Mouse (Mus musculus) intestine, embryonic 14.5 days (tissue): ENCODE measurements around the gene Ccnd1. TPM values are rescaled to one million over a fixed set of nuclear protein-coding genes. Genes with fewer than 3 reads are reported as not detected.
A peak's percentile ranks its signal among the peaks of the same experiment; 100 is the strongest.

Source experiments
- ATAC-seq: fragments of 200-750 bp; cut with Nextera tagmentation; replicated peaks from 2 replicates; pipeline ENCODE4 v1.8.0; 2017; ENCODE audit warnings: low read depth, moderate number of reproducible peaks, moderate TSS enrichment, moderate library complexity; ENCODE audit not compliant: low FRiP score, low TSS enrichment
- DNase-seq: peaks from one replicate; pipeline ENCODE4 v3.0.0-alpha.2; 2018; ENCODE audit warnings: low spot score
- H3K27ac ChIP-seq: fragments of 300-500 bp; sonication (generic); 2 replicates; pipeline ENCODE4 v1.5.1; 2014; ENCODE audit warnings: low read depth, mild to moderate bottlenecking, control low read depth
- H3K27me3 ChIP-seq: fragments of 300-500 bp; sonication (generic); replicated peaks from 2 replicates; pipeline ENCODE4 v1.6.1; 2014; ENCODE audit warnings: low read length, control low read depth; ENCODE audit not compliant: control insufficient read depth, insufficient read depth
- H3K36me3 ChIP-seq: fragments of 300-500 bp; sonication (generic); 2 replicates; pipeline ENCODE4 v1.6.1; 2014; ENCODE audit warnings: low read length, control low read depth; ENCODE audit not compliant: control insufficient read depth, insufficient read depth
- H3K4me1 ChIP-seq: fragments of 300-500 bp; sonication (generic); replicated peaks from 2 replicates; pipeline ENCODE4 v1.6.1; 2014; ENCODE audit warnings: low read length, control low read depth, mixed read lengths; ENCODE audit not compliant: control insufficient read depth, insufficient read depth
- H3K4me2 ChIP-seq: fragments of 300-500 bp; sonication (generic); 2 replicates; pipeline ENCODE4 v1.6.1; 2014; ENCODE audit warnings: low read length
- H3K4me3 ChIP-seq: fragments of 300-500 bp; sonication (generic); 2 replicates; pipeline ENCODE4 v1.5.1; 2014; ENCODE audit warnings: low read depth, low read length, control low read depth, mixed read lengths
- H3K9ac ChIP-seq: fragments of 300-500 bp; sonication (generic); 2 replicates; pipeline ENCODE4 v1.6.1; 2014; ENCODE audit warnings: mild to moderate bottlenecking, low read length
- H3K9me3 ChIP-seq: fragments of 300-500 bp; sonication (generic); 2 replicates; pipeline ENCODE4 v1.6.1; 2016; ENCODE audit warnings: low read length, control low read depth; ENCODE audit not compliant: control insufficient read depth
- WGBS: fragments of 180-500 bp; shearing (Covaris S2); extraction: QIAGEN DNeasy Blood & Tissue Kit; methylation state at CpG from one replicate; pipeline ENCODE4 v1.1.7; 2014; 5-methylcytosine and 5-hydroxymethylcytosine counted together
- polyA plus RNA-seq: library from polyadenylated mRNA; unstranded; fragments of >200 nt; fragmentation: Nextera tagmentation; extraction: Ambion mirVana; gene quantifications from 2 replicates; pipeline ENCODE4 v1.2.1, GENCODE M21; 2014

The Ccnd1 gene
- 83.8 and 94.8 TPM in 2 replicates for polyA plus RNA-seq

DNA sequence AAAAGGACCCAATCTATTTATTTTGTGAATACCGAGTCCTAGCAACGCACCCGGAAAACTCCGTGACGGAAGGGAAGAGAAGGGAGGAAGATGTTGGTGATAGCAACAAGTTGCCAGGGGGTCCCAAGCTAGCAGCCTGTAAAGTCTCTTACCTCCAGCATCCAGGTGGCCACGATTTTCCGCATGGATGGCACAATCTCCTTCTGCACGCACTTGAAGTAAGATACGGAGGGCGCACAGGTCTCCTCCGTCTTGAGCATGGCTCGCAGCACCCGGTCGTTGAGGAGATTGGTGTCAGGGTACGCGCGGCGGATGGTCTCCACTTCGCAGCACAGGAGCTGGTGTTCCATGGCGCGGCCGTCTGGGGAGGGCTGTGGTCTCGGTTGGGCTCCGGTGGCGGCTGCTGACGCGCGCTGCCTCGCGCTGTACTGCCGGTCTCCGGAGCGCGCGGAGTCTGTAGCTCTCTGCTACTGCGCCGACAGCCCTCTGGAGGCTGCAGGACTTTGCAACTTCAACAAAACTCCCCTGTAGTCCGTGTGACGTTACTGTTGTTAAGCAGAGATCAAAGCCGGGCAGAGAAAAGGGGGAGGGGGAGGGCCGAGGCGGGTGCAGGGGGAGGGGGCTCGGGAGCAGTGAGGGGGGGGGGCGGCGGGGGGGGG, at the start of gene Ccnd1:
TSS of gene Ccnd1 (minus strand) at position 582 of the 659 bp plus-strand sequence.
- H3K36me3 ChIP-seq: peaks cover 21% of the 10 kb centered on the region
- H3K4me1 ChIP-seq: peaks cover 29% of the 10 kb centered on the region
- H3K27ac ChIP-seq: peak within 1 kb of the TSS; percentile 76
- H3K4me3 ChIP-seq: peak within 1 kb of the TSS; percentile 44
- peak; percentile 85 for DNase-seq
- H3K9me3 ChIP-seq: no peaks in the 10 kb centered on the region
- WGBS: under 1% methylated on average over 41 of the region's 45 CpGs
- H3K4me2 ChIP-seq: peak within 1 kb of the TSS; percentile 91
- peak within 1 kb of the TSS; percentile 60 for H3K9ac ChIP-seq
- ATAC-seq: peak; percentile 33; the same call in 1 of the 2 replicates
- H3K27me3 ChIP-seq: peaks cover 6% of the 10 kb centered on the region

DNA sequence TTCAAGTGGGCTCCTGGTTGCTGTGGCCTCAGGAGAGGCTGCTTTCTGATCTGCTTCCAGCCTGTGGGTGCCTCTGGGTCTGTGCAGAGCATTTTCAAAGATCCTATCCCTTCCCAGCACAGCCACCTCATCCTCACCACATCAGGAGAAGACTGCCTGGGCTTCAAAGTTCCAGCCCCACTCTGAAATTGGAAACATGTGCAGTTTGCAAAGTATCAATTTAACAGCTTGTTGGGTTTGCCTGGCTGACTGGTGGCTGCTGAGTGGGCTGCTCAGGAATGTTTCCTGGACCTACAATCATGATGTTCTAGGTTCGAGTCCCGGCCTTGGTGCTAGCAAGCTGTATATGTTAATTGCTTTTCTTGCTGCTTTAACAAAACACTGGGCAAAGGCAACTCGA, 49.1 kb upstream of the Ccnd1 start:
- Histone ChIP-seq H3K4me2 (no peak overlapping the region), H3K4me3 (no peak overlapping the region), H3K27ac (no peak overlapping the region), H3K4me1 (no peaks in the 10 kb centered on the region), H3K9me3 (no peaks in the 10 kb centered on the region), H3K9ac (no peak overlapping the region), H3K27me3 (no peaks in the 10 kb centered on the region), H3K36me3 (no peaks in the 10 kb centered on the region)
- no peak for DNase-seq
- WGBS: 62% methylated on average over 3 of the region's 3 CpGs
- ATAC-seq: no peak

DNA sequence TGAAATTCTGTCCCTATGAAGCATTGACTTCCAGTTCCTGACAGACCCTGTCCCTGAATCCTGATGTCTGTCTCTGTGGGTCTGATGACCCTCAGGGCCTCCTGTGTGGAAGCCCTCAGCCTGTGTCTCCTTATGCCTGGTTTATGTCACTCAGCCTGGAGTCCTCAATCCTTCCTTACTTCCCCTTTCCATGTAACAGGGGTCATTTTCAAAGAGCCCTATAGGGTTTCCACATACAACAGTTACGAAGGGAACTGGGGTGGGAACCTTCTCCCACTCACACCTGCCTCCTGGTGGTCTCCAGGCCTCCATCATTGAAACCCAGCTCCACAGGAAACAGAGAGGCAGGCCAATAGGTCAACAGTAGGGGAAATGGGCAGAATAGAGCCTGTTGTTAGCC, 45.4 kb upstream of the Ccnd1 start:
- H3K9ac ChIP-seq: no peak overlapping the region
- 71% methylated on average over 1 of the region's 1 CpGs for WGBS

DNA sequence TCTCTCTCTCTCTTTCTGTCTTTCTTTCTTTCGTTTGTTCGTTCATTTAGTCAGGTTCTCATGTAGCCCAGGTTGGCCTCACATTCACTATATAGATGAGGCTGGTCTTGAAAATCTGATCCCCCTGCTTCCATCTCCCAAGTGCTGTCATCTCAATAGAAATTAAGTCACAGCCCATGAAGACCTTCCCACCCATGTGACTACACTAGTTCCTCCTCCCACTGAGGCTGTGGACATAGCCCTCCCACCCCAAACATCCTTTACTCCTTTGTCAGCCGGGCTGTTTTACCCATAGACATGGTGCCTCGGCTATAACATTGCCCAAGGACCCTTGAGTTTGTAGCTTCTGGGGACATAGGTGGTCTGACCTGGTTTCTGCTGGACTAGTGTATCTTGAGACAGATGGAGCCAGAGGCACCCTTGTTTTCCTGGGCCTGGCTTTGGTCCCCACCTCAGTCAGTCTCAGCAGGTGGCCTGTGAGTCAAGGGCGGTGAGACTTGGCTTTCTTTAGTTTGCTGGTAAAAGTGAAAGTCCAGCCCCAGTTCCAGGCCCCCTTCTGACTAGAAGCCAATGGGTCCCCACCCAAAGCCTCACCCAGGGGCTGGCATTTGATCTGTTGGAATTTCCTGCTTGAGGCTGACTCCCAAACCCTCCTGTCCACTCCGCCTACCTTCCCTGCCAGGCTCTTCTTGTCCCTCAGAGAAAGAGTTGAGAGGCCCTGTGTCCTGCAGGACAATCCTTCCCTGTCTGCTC, 42.8 kb upstream of the Ccnd1 start:
- no peak overlapping the region for H3K9ac ChIP-seq
- H3K4me1 ChIP-seq: no peaks in the 10 kb centered on the region
- H3K27me3 ChIP-seq: no peaks in the 10 kb centered on the region
- 89% methylated on average over 6 of the region's 6 CpGs for WGBS
- H3K4me2 ChIP-seq: no peak overlapping the region
- DNase-seq (no peak), ATAC-seq (no peak)
- H3K9me3 ChIP-seq: 0 out of 2 replicates have a peak, but pooled peaks cover 2% of the 10 kb centered on the region
- H3K27ac ChIP-seq: no peak overlapping the region
- no peak overlapping the region for H3K4me3 ChIP-seq
- no peaks in the 10 kb centered on the region for H3K36me3 ChIP-seq

More for the DNA sequence above, 45.4 kb upstream of the Ccnd1 start:
- Histone ChIP-seq H3K4me3 (no peak overlapping the region), H3K27ac (no peak overlapping the region), H3K27me3 (no peaks in the 10 kb centered on the region), H3K9me3 (no peaks in the 10 kb centered on the region), H3K4me1 (no peaks in the 10 kb centered on the region), H3K36me3 (no peaks in the 10 kb centered on the region), H3K4me2 (no peak overlapping the region)
- ATAC-seq (no peak), DNase-seq (no peak)

GRCm38 (mm10) chr7:144981426-144982079, 41.8 kb upstream of the Ccnd1 start:
- ATAC-seq (no peak), DNase-seq (no peak)
- Histone ChIP-seq H3K4me3 (no peak overlapping the region), H3K4me1 (no peaks in the 10 kb centered on the region), H3K27ac (no peak overlapping the region), H3K36me3 (no peaks in the 10 kb centered on the region), H3K9me3 (0 out of 2 replicates have a peak, but pooled peaks cover 2% of the 10 kb centered on the region), H3K27me3 (no peaks in the 10 kb centered on the region), H3K9ac (no peak overlapping the region), H3K4me2 (no peak overlapping the region)
- 71% methylated on average over 7 of the region's 8 CpGs for WGBS

DNA sequence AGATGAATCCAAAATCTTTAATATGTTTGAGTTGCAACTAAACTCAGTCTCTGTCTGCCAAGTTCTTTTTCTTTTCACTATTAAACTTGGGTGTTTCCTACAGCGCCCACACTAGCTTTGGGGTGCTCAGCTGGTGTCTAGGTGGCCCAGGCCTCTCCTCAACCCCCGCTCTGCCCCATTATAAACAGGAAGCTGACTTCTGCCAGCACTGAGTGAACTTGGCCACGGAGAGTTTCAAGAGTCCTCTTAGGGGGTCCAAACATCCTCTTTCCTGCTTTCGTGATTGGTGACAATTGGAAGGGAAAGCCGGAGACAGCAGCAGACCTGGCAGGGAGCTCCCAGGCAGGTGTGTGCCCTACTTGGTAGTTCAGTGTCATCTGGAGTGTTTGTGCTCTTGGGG, 40.1 kb upstream of the Ccnd1 start:
- H3K4me3 ChIP-seq: no peak overlapping the region
- H3K4me1 ChIP-seq: no peaks in the 10 kb centered on the region
- ATAC-seq (no peak), DNase-seq (no peak)
- no peak overlapping the region for H3K4me2 ChIP-seq
- H3K36me3 ChIP-seq: no peaks in the 10 kb centered on the region
- no peaks in the 10 kb centered on the region for H3K27me3 ChIP-seq
- 56% methylated on average over 5 of the region's 5 CpGs for WGBS
- no peak overlapping the region for H3K27ac ChIP-seq
- H3K9ac ChIP-seq: no peak overlapping the region
- 0 out of 2 replicates have a peak, but pooled peaks cover 2% of the 10 kb centered on the region for H3K9me3 ChIP-seq

GRCm38 (mm10) chr7:144977121-144977520, 37.4 kb upstream of the Ccnd1 start:
- DNase-seq: no peak
- Histone ChIP-seq H3K9me3 (0 out of 2 replicates have a peak, but pooled peaks cover 2% of the 10 kb centered on the region), H3K27ac (no peak overlapping the region), H3K9ac (no peak overlapping the region), H3K4me1 (no peaks in the 10 kb centered on the region), H3K4me2 (no peak overlapping the region), H3K27me3 (no peaks in the 10 kb centered on the region), H3K4me3 (no peak overlapping the region), H3K36me3 (no peaks in the 10 kb centered on the region)
- WGBS: 77% methylated on average over 2 of the region's 2 CpGs
- ATAC-seq: no peak

- H3K9ac ChIP-seq: no peak overlapping the region
- no peaks in the 10 kb centered on the region for H3K9me3 ChIP-seq
- no peak overlapping the region for H3K27ac ChIP-seq
- no peaks in the 10 kb centered on the region for H3K27me3 ChIP-seq
- no peaks in the 10 kb centered on the region for H3K4me1 ChIP-seq
- WGBS: 68% methylated on average over 8 of the region's 8 CpGs
- ATAC-seq: no peak
- no peak overlapping the region for H3K4me2 ChIP-seq
- H3K4me3 ChIP-seq: no peak overlapping the region
- no peaks in the 10 kb centered on the region for H3K36me3 ChIP-seq
- DNase-seq: no peak
These were observed 33.7 kb upstream of the Ccnd1 start for GRCm38 (mm10) chr7:144973461-144973860.
